Mouse (Mus musculus): ENCODE data around the gene Spata33.

DNA sequence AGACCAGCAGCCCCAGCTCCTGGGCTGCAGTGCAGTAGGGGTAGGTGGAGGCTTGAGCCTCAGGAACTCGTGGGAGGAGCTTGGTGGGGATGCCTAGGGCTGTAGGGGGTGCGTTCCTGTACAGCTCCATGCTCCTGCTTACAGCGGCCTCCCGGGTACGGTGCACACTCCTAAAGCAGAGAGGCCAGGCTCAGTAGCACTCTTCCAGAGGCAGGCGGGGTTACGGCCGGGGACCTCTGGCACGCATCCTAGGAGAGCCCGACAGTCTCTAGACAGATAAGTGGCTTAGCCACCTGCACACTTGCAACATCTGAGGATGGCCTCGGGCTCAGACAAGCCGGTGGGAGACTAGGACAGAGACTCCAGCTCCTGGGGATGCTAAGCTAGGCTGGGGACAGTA lies 32.9 kb downstream of the Spata33 start:
- TF ChIP-seq CTCF (IDR thresholded peaks at IDR 0.05; ENCODE audit: low read depth) (no peak), EP300 (IDR thresholded peaks at IDR 0.05; ENCODE audit: low read depth) (no peak)

Measured in liver, postnatal 0 days (tissue).